Mouse (Mus musculus): ENCODE measurements around the gene Itsn2.
"Not testable (repeated sequence)": the region's sequence is repeated elsewhere in the genome, so short reads cannot be mapped to it uniquely, and the experiment has no call there.

The Itsn2 gene

GRCm38 (mm10) chr12:4708881-4709604, 116.6 kb downstream of the Itsn2 start:
- DNase-seq (ENCODE audit: low spot score in 2 of 2): no peak

DNA sequence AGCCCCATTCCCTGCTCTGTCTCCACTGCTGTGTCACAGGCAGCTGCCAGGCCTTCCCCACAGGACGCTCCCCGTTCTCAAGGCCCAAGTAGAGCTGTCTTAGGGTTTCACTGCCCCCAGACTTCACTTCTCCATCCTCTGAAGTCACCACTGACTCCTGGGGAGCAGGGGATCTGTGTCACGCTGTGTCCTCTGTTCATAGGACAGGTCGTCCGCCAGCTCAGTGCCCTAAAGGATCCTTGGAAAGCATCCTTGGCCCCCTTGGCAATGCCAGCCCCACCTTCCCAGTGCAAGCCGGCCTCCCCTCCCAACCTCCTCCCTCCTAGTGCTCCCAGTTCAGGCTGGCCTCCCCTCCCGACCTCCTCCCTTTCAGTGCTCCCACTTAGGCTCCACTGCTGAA, 117.5 kb downstream of the Itsn2 start:
- DNase-seq (ENCODE audit: low spot score in 2 of 2): no peak

DNA sequence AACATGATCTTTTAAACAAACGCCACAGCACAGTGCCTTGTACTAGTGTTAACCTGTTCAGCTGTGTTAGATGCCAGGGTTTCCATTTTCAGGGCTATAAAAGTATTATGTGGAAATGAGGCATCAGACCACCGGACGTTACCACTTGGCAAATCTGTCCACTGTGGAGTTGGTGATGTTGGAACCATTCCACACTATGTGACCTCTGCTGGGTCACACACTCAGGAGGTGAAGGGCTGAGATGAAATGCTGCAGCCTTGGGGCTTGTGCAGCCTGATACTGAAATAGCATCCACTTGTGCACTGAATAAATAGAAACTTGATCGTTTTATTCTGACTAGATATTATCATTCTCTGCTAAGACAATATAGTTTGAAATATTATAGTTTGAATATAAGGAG, 120.9 kb downstream of the Itsn2 start:
- no peak for DNase-seq (ENCODE audit: low spot score in 2 of 2)

DNA sequence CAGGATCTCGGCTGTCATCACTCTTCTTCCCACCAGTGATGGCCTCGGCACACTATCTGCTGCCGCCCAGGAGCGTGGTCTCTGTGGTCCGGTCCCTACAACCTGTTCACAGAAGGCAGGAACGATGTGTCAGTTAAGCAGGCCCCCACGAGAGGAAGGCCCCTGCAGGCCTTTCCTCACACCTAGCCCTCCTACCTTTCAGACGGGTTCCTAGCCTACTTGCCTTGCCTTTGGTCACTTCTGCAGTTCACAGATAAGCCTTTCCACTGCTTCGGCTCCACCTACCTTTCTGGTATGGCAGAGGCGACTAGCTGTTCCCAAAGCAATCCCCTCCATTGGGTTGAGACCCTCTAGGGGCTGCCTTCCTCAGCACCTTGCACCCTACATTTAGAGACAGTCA, 123.2 kb downstream of the Itsn2 start:
- DNase-seq (ENCODE audit: low spot score in 2 of 2): no peak

- DNase-seq (ENCODE audit: low spot score in 2 of 2): no peak
Observed at GRCm38 (mm10) chr12:4717417-4717816, 125.0 kb downstream of the Itsn2 start.

DNA sequence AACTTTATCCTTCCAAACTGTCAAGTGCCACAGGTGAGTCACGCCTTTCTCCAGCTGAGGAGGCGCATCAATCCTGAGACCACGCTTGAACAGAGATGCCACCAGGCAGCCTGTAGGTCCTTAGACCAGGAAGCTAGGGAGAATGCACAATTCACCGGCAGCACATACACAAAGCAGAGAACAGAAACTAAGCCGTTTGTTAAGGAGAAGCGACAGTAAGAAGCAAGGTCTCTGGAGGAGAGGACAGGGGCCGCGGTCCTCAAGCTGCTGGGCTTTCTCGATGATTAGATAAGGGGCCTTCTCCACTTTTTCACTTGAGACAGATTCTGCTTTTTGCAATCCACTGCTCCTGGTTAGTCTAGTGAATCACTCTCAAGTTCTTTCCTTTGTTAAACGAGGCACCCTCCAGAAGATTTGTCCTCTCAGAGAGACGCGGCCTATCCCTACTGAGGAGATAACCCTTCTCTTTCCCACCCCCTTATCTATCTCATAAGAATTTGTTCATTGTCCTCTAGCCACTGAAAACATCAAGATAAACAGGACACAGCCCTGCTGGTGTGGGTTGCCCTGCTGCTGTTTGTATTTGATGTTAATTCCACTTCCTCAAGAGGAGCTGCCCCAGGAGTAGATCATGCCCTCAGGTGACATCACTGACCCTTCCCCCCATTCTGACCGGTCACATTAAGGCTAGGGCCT, 126.8 kb downstream of the Itsn2 start:
- DNase-seq (ENCODE audit: low spot score in 2 of 2): no peak

- no peak for DNase-seq (ENCODE audit: low spot score in 2 of 2)
Observed at GRCm38 (mm10) chr12:4719762-4720754, 127.6 kb downstream of the Itsn2 start.

- DNase-seq (ENCODE audit: low spot score in 2 of 2): no peak
Observed at GRCm38 (mm10) chr12:4729165-4729564, 136.7 kb downstream of the Itsn2 start.

DNA sequence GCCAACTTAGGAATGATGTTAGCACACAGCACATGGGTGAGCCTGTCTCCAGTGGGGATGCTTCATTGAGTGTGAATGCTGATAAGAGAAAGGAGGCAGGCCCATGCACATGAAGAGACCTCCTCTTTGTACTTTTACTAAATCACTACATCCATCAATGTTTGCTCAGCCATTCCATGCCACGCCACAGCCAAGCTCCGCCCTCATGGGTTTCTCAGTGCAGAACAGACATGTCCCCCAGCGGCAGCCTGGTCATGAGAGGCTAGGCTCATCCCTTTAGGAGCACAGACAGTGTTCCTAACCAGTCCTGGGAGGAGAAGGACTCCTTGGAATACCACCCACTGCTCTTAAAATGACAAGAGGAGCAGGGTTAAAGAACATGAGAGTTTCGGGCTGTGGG, 139.2 kb downstream of the Itsn2 start:
- no peak for DNase-seq (ENCODE audit: low spot score in 2 of 2)

DNA sequence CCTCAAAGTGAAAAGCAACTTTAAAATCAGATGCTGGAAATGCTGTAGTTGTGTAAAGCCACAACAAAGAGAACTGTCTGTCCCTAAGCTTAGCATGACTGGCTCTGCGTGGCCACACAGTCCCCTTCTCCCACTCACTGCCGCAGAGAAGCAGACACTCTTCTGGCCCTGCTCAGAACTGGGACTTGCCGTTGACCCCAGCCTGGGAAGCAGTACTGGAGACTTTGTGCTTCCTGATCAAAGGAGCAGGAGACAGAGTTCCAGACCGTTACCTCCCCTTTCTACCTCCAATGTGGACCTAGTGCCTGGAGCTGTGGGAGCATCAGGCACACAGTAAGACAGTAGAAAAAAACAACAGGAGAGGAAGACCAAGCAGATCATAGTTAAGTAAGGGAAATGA, 139.9 kb downstream of the Itsn2 start:
- DNase-seq (ENCODE audit: low spot score in 2 of 2): no peak

GRCm38 (mm10) chr12:4738031-4738576, 145.7 kb downstream of the Itsn2 start, which contains the start of gene Fam228a:
Gene Fam228a (minus strand): TSS chr12:4738430.
- DNase-seq (ENCODE audit: low spot score in 2 of 2): no peak

GRCm38 (mm10) chr12:4740823-4741222, 148.4 kb downstream of the Itsn2 start:
- no peak for DNase-seq (ENCODE audit: low spot score in 2 of 2)

- DNase-seq (ENCODE audit: low spot score in 2 of 2): no peak
Observed at GRCm38 (mm10) chr12:4742183-4742582, 149.7 kb downstream of the Itsn2 start.

DNA sequence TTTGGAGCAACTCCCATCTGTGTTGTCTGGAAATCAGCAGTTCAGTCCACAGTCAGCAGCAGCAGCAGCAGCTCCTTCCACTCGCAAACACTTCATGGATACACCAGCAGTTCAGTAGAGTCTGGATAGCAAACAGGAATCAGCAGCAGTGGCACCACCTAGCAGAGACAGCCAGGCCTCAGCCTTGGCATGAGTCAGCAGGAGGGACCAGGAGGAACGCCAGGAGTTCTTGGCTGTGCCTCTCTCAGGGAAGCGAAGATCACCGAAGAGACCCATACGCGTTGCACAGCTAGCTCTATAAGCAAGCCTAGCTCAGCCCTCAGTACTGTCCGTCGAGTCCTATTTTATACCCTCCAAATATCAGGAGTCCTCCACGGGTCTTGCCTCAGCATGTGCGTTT, 152.0 kb downstream of the Itsn2 start:
- peak in 1 of 2 experiments; percentile 28 for DNase-seq (ENCODE audit: low spot score in 2 of 2)

DNA sequence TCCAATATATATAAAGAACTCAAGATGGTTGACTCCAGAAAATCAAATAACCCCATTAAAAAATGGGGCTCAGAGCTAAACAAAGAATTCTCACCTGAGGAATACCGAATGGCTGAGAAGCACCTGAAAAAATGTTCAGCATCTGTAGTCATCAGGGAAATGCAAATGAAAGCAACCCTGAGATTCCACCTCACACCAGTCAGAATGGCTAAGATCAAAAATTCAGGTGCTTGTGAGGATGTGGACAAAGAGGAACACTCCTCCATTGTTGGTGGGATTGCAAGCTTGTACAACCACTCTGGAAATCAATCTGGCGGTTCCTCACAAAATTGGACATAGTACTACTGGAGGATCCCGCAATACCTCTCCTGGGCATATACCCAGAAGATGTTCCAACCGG, 162.0 kb downstream of the Itsn2 start:
- not testable (repeated sequence) for DNase-seq (ENCODE audit: low spot score in 2 of 2)

- DNase-seq (ENCODE audit: low spot score in 2 of 2): no peak
Observed at GRCm38 (mm10) chr12:4757060-4757459, 164.6 kb downstream of the Itsn2 start.
